Comparison of ENCODE assay signal across 10 mouse cellular contexts in the genomic region with DNA sequence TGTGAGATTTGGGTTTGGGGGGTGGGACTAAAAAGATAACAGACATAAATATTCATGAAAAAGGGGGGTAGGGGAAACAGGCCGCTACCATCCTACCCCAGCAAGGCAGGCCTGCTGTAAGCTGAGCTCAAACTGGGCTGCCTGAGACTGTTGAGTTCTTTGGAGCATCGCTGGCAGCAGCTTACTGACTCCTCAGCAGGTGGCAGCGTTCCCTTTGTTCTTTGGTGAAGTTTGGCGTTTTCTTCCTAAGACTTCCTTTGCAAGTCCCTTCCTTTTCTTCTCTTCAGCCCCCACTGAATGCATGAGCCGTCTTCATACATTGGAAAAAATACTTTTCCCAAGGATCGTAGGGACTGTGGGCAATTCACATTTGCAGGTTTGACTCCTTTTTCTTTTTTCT. TPM values are rescaled to one million over a fixed set of nuclear protein-coding genes. Genes with fewer than 3 reads are reported as not detected.
DNase-seq lines count a peak whose midpoint lies in the region; ATAC-seq and TF ChIP-seq lines count a peak whose summit lies in the region.
"Had no signal": no experiment of that assay in that cellular context is flagged by ENCODE, and none has a peak within 500 bp of the region (broad histone marks: within the 10 kb centered on the region; RNA-seq: fewer than 3 reads in every experiment).

No protein-coding gene starts in this region.

- WGBS in kidney, adult 2 months, result 20% methylated on average over 6 of the region's 6 CpGs
- WGBS in kidney, embryonic 14.5 days, result 20% methylated on average over 6 of the region's 6 CpGs

- ATAC-seq in kidney, embryonic 14.5 days (ENCODE audit: low FRiP score, low TSS enrichment), result no peak

- TF ChIP-seq CTCF in kidney, adult 2 months (conservative IDR thresholded peaks at IDR 0.05; ENCODE audit: insufficient read depth, insufficient read length, low read depth, low read length), result peak; percentile 73

- no peak overlapping the region for H3K27ac ChIP-seq in kidney, adult 2 months (ENCODE audit: insufficient read depth, low read depth, low read length)
- H3K27ac ChIP-seq in kidney, embryonic 14.5 days (ENCODE audit: low read depth, low read length), result no peak overlapping the region
- H3K27ac ChIP-seq: embryonic facial prominence, embryonic 15.5 days; limb, embryonic 12.5 days had no signal

- intact Hi-C loops in gastrocnemius, postnatal 14 days (cut with DNase I; ENCODE audit: low total_unique reads), result no loop called here

- no peaks in the 10 kb centered on the region for H3K27me3 ChIP-seq in kidney, adult 2 months (replicated peaks; ENCODE audit: control insufficient read depth, insufficient read depth, low read length)
- no peaks in the 10 kb centered on the region for H3K27me3 ChIP-seq in kidney, embryonic 14.5 days (ENCODE audit: control insufficient read depth, insufficient read depth, low read length)

- no peak overlapping the region for H3K4me3 ChIP-seq in kidney, adult 2 months (ENCODE audit: insufficient read depth, low read depth, low read length)
- no peak overlapping the region for H3K4me3 ChIP-seq in kidney, embryonic 14.5 days (ENCODE audit: low read length)
- H3K4me3 ChIP-seq: embryonic facial prominence, embryonic 15.5 days; limb, embryonic 12.5 days had no signal

- no peaks in the 10 kb centered on the region for H3K4me1 ChIP-seq in kidney, adult 2 months (ENCODE audit: control insufficient read depth, insufficient read depth, low read length)
- 0 out of 2 replicates have a peak, but pooled peaks cover 1% of the 10 kb centered on the region for H3K4me1 ChIP-seq in kidney, embryonic 14.5 days (ENCODE audit: control insufficient read depth, insufficient read depth, low read length)
- H3K4me1 ChIP-seq: embryonic facial prominence, embryonic 15.5 days; limb, embryonic 12.5 days had no signal

- no peak overlapping the region for H3K9ac ChIP-seq in kidney, embryonic 14.5 days (ENCODE audit: low read depth, low read length)
- H3K9ac ChIP-seq: embryonic facial prominence, embryonic 15.5 days; limb, embryonic 12.5 days had no signal

- no peaks in the 10 kb centered on the region for H3K36me3 ChIP-seq in kidney, adult 2 months (ENCODE audit: control insufficient read depth, insufficient read depth, low read length)
- H3K36me3 ChIP-seq in kidney, embryonic 14.5 days (ENCODE audit: control insufficient read depth, insufficient read depth, low read length), result no peaks in the 10 kb centered on the region
- H3K36me3 ChIP-seq: embryonic facial prominence, embryonic 15.5 days; limb, embryonic 12.5 days had no signal

- H3K4me2 ChIP-seq in kidney, embryonic 14.5 days (replicated peaks; ENCODE audit: low read depth, low read length), result no peak overlapping the region
- H3K4me2 ChIP-seq: embryonic facial prominence, embryonic 15.5 days; limb, embryonic 12.5 days had no signal

- TF ChIP-seq POLR2A in kidney, adult 2 months (IDR thresholded peaks at IDR 0.05; ENCODE audit: low read depth, low read length), result no peak

- 0 out of 2 replicates have a peak, but pooled peaks cover 2% of the 10 kb centered on the region for H3K9me3 ChIP-seq in kidney, embryonic 14.5 days (ENCODE audit: control insufficient read depth, low read length)
- H3K9me3 ChIP-seq: embryonic facial prominence, embryonic 15.5 days; limb, embryonic 12.5 days had no signal

- DNase-seq in kidney, adult 2 months, result peak; percentile 56
- peak; percentile 30 to 44 for DNase-seq in B cell, adult 2 months
- peak; percentile 88 for DNase-seq in ES-CJ7 (ENCODE audit: low read depth, low spot score)
- DNase-seq in gastrocnemius, postnatal 14 days, result peak; percentile 18
- DNase-seq in lung, postnatal 36 days, result peak; percentile 63
- peak; percentile 73 to 76 for DNase-seq in thymus, postnatal 10 days (ENCODE audit: low spot score in 2 of 2)
- no peak for DNase-seq in cerebellum, adult 11 months

RNA-seq across cellular contexts. Expression of a gene that starts 7.9 kb away (rescaled TPM):
- polyA plus RNA-seq in kidney, adult 2 months (2012; rRNA removed), result 12.8 and 15.2 TPM in 2 replicates
- 16.8 and 16.9 TPM in 2 replicates for polyA plus RNA-seq in kidney, embryonic 14.5 days (2014; fragmentation: Nextera tagmentation; extraction: Ambion mirVana)
- total RNA-seq in gastrocnemius, postnatal 14 days (2021), result 10 to 100 TPM; 34.9 to 39.9 TPM

RNA-seq across cellular contexts. Expression of a gene that starts 9.8 kb away (rescaled TPM):
- 16.0 and 25.0 TPM in 2 replicates for polyA plus RNA-seq in kidney, adult 2 months (2012; rRNA removed)
- 78.2 and 90.8 TPM in 2 replicates for polyA plus RNA-seq in kidney, embryonic 14.5 days (2014; fragmentation: Nextera tagmentation; extraction: Ambion mirVana)
- 10 to 100 TPM; 40.8 to 48.6 TPM for total RNA-seq in gastrocnemius, postnatal 14 days (2021)
